Mouse (Mus musculus) brain, embryonic 18.5 days (tissue): ENCODE measurements around the gene Edn2.
A peak's percentile ranks its signal among the peaks of the same experiment; 100 is the strongest.

ENCODE experiments used
- DNase-seq: peaks from one replicate; pipeline ENCODE4 v3.0.0-alpha.2; 2012; ENCODE audit warnings: low read depth, low spot score

Edn2 gene

GRCm38 (mm10) chr4:120153736-120154135 is 7.3 kb upstream of the Edn2 start:
- no peak for DNase-seq

GRCm38 (mm10) chr4:120158714-120159310 is 2.2 kb upstream of the Edn2 start:
- DNase-seq, result no peak

- DNase-seq, result no peak
Observed at GRCm38 (mm10) chr4:120162586-120162985, 1.6 kb downstream of the Edn2 start.

GRCm38 (mm10) chr4:120163242-120163641 is 2.2 kb downstream of the Edn2 start:
- no peak for DNase-seq

GRCm38 (mm10) chr4:120164316-120164715 is 3.3 kb downstream of the Edn2 start:
- DNase-seq, result no peak

- DNase-seq, result no peak
Observed at GRCm38 (mm10) chr4:120167778-120168177, 6.8 kb downstream of the Edn2 start.

- no peak for DNase-seq
Observed at GRCm38 (mm10) chr4:120168346-120168745, 7.3 kb downstream of the Edn2 start.

- no peak for DNase-seq
Observed at GRCm38 (mm10) chr4:120170387-120170936, 9.5 kb downstream of the Edn2 start.

GRCm38 (mm10) chr4:120172050-120172684 is 11.2 kb downstream of the Edn2 start:
- DNase-seq, result peak; percentile 52

GRCm38 (mm10) chr4:120179123-120179522 is 18.1 kb downstream of the Edn2 start:
- DNase-seq, result no peak

- DNase-seq, result no peak
Observed at GRCm38 (mm10) chr4:120180535-120180934, 19.5 kb downstream of the Edn2 start.

- no peak for DNase-seq
Observed at GRCm38 (mm10) chr4:120184374-120184991, 23.5 kb downstream of the Edn2 start.

- no peak for DNase-seq
Observed at GRCm38 (mm10) chr4:120186441-120186840, 25.4 kb downstream of the Edn2 start.

- DNase-seq, result no peak
Observed at GRCm38 (mm10) chr4:120186934-120187333, 25.9 kb downstream of the Edn2 start.

- no peak for DNase-seq
Observed at GRCm38 (mm10) chr4:120188204-120188603, 27.2 kb downstream of the Edn2 start.

- peak; percentile 72 for DNase-seq
Observed at GRCm38 (mm10) chr4:120188651-120189161, 27.7 kb downstream of the Edn2 start.

- peak; percentile 51 for DNase-seq
Observed at GRCm38 (mm10) chr4:120189941-120190340, 28.9 kb downstream of the Edn2 start.

- DNase-seq, result no peak
Observed at GRCm38 (mm10) chr4:120191987-120192386, 31.0 kb downstream of the Edn2 start.

- no peak for DNase-seq
Observed at GRCm38 (mm10) chr4:120194026-120194425, 33.0 kb downstream of the Edn2 start.

- DNase-seq, result no peak
Observed at GRCm38 (mm10) chr4:120194965-120195364, 34.0 kb downstream of the Edn2 start.

- DNase-seq, result no peak
Observed at GRCm38 (mm10) chr4:120199184-120199885, 38.3 kb downstream of the Edn2 start.
